Mouse (Mus musculus): ENCODE results near the gene Erbb4.

DNA sequence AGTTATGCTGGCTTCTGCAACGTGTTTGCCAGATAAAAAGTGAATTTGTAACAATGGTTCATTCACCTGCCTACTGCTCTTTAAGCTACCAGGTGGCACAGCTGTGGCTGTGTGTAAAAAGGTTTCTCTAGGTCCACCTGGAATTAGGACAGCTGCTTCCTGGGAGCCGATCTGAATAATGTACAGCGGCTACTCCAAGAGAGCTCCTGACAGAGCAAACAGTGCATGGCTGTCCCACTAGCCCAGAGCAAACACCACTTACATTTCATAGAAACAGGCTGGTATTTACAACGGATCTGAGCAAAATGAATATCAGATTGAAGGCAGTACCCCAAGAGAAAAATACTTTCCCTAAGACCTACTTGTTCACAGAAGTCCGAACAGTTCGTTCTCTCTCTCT is 1058.0 kb downstream of the Erbb4 start:
- TF ChIP-seq POLR2AphosphoS2 (IDR thresholded peaks at IDR 0.05; ENCODE audit: insufficient read length, low read depth) (no peak), POLR2A (IDR thresholded peaks at IDR 0.05; ENCODE audit: insufficient read length, low read depth) (no peak), MYOD1 (IDR thresholded peaks at IDR 0.05; ENCODE audit: control insufficient read depth in 1 of 3, insufficient read length in 2 of 3, low read depth in 2 of 3) (no peak), E2F4 (IDR thresholded peaks at IDR 0.05; ENCODE audit: insufficient read depth) (no peak), MAX (IDR thresholded peaks at IDR 0.05; ENCODE audit: low read depth) (no peak), TCF12 (IDR thresholded peaks at IDR 0.05; ENCODE audit: insufficient read depth, poor library complexity, severe bottlenecking) (no peak), MYOG (IDR thresholded peaks at IDR 0.05; ENCODE audit: control insufficient read depth in 1 of 3, insufficient read depth in 1 of 3, insufficient read length in 2 of 3, low read depth in 2 of 3) (no peak), USF1 (IDR thresholded peaks at IDR 0.05; ENCODE audit: low read depth) (no peak), CEBPB (IDR thresholded peaks at IDR 0.05; ENCODE audit: insufficient read depth, poor library complexity, severe bottlenecking) (no peak), TCF3 (IDR thresholded peaks at IDR 0.05; ENCODE audit: insufficient read length, low read depth) (no peak), REST (IDR thresholded peaks at IDR 0.05; ENCODE audit: insufficient read depth, insufficient read length) (no peak)
